8 mouse cellular contexts compared by ENCODE assay signal in the genomic region with DNA sequence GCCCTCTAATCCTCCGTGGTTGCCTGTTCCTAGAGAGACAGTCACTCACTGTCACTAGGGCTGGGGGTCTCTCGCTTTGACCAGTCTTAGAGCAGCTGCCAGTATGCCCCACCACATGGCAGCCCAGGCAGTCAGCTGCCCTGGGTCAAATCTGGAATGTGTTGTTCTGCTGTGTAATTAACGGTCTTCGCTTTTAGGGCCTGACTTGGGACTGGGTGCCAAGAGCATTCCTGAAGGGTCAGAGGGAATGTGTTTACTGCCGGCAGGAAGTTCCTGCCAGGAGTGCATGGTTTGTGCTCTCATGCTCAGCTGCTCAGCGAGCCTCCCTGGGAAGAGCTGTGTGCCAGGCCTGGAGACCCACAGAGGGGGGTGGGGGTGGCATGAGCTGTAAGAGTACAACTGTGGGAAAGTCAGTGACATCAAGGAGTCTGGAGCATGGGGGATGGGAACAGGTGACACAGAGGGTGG.
DNase-seq lines count a peak whose midpoint lies in the region; TF ChIP-seq lines count a peak whose summit lies in the region.

No protein-coding gene starts in this region.

- intact Hi-C loops in gastrocnemius, adult 2 months (cut with DNase I), result loop anchor here (5.0 kb wide), 1 partner anchor 42 kb away; no protein-coding TSS in a partner anchor

- peak overlapping the region; percentile 6 for H3K27ac ChIP-seq in gastrocnemius, adult 2 months

- peak; percentile 24 to 50 for DNase-seq in lung, adult 18-20 months
- no peak for DNase-seq in lung, adult 2 months
- peak; percentile 63 for DNase-seq in gastrocnemius, adult 2 months
- peak; percentile 93 for DNase-seq in kidney, adult 9 months
- DNase-seq in lung, postnatal 4 days, result peak; percentile 49 to 78
- DNase-seq in right cerebral cortex, postnatal 25 days, result no peak
- DNase-seq in cerebellum, adult 11 months, result no peak
- no peak for DNase-seq in spleen, adult 18-20 months

- TF ChIP-seq POLR2A in lung, adult 2 months (IDR thresholded peaks at IDR 0.05; ENCODE audit: borderline replicate concordance, extremely low read depth, low read depth, low read length), result no peak

- H3K4me3 ChIP-seq in lung, adult 2 months (replicated peaks; ENCODE audit: extremely low read depth, low read depth, low read length), result no peak overlapping the region
- H3K4me3 ChIP-seq in gastrocnemius, adult 2 months, result no peak overlapping the region

- 17% methylated on average over 6 of the region's 6 CpGs for WGBS in lung, adult 2 months

- TF ChIP-seq CTCF in lung, adult 2 months (IDR thresholded peaks at IDR 0.05; ENCODE audit: insufficient read depth, low read length), result no peak
- no peak for TF ChIP-seq CTCF in gastrocnemius, adult 2 months (IDR thresholded peaks at IDR 0.05)

- H3K4me1 ChIP-seq in lung, adult 2 months (ENCODE audit: control insufficient read depth, insufficient read depth, low read length), result peaks cover 7% of the 10 kb centered on the region; the same call in 1 of the 2 replicates

Comparison
In these comparisons a context has a peak if more than half of its experiments do, and no peak if none do; other contexts are left out.
1. DNase-seq: peak in lung, adult 18-20 months (2 of 2), gastrocnemius, adult 2 months (single experiment), kidney, adult 9 months (single experiment) and lung, postnatal 4 days (2 of 2); none in lung, adult 2 months (single experiment), right cerebral cortex, postnatal 25 days (single experiment), cerebellum, adult 11 months (single experiment) and spleen, adult 18-20 months (0 of 2).